Mouse (Mus musculus) ovary, postnatal 10 days (tissue): ENCODE data around the gene Trim15.
"Not testable (repeated sequence)": the region's sequence is repeated elsewhere in the genome, so short reads cannot be mapped to it uniquely, and the experiment has no call there.

Source experiments
- DNase-seq: peaks from one replicate; pipeline ENCODE4 v3.0.0; 2022; ENCODE audit warnings: low spot score

Trim15 gene

DNA sequence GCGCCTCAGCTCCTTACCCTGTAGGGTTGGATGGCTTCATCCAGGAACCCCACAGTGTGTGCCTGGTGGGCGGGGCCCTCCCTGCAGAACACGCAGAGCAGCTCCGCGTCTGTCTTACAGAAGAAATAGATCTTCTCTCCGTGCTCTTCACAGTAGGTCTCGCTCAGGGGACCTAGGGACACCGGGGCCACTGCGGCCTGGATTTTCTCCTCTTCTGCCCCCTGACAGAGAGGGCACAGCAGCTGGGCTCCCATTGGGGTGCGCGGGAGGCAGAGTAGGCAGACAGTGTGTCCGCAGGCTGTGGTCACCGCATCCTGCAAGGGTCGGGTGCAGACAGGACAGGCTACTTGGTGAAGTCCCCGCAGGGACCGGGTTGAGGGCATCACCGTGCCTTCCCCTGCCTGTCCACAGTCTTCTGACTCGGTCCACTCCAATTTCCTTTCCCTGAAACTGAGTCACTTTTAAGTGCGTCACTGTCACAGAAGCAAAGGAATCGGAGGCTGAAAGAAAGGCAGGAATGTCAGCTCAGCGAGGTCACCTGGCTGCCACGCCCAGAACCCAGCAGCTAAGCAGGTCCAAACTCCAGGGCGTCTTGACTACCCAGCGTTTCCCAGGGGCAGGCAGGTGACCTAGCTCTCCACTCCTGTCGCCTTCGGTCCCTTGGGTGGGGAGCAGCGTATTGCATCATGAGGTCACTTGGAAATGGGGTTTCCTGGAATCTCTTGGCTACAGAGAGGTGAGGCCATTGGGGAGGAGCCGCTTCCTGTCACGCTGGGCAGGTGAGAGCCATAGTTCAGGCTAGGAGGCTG lies at the start of gene Trim15:
TSS of gene Trim15 (minus strand) at position 492 of the 809 bp plus-strand sequence.
- DNase-seq = no peak

DNA sequence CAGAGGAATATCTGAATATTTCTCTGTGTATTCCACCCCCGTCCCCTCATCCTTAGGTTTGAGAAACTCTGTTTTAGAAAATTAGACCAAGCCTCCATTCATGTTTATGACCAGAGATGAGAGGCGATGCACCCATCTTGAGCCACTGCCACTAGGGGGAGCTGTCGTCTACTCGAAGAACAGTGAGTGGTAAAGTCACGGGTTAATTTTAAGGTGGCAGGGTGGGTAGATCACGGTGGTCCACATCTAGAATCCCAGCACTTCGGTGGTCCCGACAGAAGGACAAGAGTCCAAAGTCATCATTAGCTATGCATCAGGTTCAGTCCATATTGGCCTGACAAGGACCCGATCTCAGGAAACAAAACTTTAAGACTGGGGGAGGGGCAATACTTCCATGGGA lies 48.1 kb upstream of the Trim15 start:
- no peak for DNase-seq

DNA sequence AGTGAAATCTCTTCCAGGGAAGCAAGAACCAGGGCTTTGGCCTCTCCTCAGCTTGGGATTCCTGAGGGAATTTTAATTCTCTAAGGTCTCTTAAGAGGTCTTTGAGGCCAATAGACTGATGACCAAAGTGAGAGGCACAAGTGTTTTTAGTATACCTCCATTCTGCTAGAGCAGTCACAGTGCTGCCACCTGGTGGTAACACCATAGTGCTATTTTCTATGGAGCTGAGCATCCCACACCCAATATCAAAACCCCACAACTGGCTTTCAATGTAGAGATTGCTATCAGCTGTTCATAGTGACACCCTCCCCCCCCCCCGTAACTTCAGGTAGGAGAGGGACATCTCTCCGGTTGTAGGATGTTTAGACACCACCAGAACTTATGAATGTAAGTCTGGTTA lies 47.1 kb upstream of the Trim15 start:
- peak; percentile 37 for DNase-seq

DNA sequence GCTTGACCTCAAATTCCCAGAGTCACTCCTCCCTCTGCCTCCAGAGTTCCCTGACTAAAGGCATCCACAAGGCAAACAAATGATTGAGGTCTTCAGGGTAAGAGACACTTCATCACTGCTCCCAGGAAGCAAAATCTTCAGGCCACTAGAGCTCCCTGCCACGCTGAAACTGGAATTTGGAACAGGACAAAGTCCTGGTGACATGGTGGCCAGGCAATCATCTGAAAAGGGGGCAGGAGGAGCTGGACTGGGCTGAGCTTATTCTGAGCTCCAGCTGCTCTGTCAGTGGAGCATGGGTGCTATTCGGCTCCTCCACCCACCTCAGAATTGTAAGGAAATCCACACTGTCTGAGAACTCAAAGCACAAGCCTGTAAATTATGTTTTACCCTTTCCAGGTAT lies 45.0 kb upstream of the Trim15 start:
- DNase-seq = no peak

DNA sequence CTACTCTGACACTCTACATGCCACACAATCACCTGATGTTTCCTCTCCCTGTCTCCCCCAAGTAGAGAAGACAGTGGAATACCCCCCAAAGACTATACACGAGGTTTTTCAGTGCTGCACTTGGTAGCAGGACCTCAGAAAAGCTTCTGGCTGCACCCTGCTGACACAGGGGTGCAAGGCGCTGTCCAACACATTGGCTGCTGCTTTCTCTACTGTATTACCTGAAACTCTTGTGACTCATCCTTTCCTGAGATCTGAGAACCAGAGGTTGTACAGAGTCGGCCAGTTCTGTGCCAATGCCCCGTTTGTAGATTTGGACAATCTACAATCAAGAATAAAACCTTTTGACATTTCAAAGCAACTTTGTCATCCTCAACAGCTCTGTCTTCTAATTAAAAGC lies 42.8 kb upstream of the Trim15 start:
- DNase-seq = no peak

DNA sequence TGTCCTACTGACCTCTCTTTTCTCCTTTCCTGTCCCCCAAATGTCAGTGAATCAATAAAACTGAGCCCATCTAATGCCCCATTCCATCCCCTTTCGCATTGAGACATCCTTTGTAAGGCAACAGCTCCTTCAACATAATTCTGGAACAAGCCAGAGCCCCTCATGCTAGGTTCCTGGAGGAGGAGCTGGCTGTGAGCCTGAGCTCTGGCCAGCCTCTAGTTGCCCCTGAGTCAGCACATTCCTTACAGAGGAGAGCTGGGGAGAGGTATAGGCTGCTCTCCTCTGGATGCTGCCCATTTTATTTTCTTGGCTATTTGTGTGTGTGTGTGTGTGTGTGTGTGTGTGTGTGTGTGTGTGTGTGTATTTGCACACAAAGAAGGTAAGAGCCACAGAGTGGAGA lies 41.2 kb upstream of the Trim15 start:
- DNase-seq = no peak

DNA sequence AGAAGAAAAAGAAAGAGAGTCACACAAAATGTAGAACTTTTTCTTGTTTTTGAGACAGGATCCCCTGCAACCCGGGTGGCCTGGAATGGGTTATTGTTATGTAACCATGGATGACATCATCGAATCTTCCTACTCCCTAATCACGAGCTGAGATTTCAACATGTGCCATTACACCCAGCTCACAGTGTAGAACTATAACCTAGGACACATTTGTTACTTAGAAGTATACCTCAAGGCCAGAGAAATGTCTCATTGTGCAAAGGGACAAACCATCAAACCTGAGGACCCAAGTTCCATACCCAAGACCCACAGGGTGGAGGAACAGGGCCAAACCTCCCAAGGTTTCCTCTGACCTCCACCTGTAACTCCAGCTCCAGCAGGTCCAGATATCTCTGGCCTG lies 36.6 kb upstream of the Trim15 start:
- DNase-seq = no peak

DNA sequence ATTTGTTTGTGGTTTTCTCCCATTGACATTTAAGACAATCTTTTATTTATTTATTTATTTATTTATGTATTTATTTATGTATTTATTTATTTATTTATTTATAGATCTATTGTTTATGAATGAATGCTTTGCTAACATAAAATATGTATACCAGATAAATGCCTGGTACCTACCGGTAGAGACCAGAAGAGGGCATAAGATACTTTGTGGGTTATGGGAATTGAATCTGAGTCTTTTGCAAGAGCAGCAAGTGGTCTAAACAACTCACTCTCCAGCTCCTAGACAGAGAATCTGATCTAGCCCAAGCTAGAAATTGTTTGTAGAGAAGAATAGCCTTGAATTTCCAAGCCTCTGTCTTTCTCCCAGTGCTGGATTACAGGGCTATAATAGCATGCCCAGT lies 33.7 kb upstream of the Trim15 start:
- no peak for DNase-seq

DNA sequence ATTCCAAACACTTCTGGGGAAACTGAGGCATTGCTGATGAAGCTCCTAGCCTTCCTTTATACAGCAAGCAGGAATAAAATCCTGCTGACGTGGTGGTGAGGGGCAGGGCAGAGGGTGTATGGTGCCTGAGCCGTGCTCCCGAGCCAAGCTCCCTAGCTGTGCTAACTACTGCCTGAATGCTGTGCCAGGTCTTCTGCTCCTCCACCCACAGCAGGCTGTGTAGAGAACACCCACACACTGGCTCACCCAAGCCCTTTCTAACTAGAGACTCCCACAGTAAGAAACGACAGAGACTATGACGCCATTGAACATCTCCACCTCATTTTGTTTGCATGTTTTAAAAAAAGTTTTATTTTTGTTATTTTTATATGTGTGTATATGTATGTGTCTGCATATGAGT lies 33.0 kb upstream of the Trim15 start:
- no peak for DNase-seq

DNA sequence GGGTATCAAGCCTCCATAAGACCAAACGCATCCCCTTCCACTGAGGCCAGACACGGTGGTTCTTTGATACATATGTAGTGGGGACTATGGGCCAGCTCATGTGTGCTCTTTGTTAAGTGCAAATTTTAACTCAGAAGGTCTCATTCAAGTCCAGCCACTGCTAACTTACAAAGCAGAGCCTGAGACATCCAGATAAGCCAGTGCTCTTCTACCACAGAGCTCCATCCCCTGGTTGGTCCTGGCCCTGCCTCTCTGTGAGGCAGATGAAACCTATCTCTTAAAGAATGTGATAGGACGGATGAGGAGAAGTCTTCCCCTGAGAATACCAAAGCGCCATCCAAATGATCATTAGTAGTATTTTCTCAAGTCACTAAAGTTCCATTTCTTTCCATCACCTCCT lies 32.4 kb upstream of the Trim15 start:
- no peak for DNase-seq

DNA sequence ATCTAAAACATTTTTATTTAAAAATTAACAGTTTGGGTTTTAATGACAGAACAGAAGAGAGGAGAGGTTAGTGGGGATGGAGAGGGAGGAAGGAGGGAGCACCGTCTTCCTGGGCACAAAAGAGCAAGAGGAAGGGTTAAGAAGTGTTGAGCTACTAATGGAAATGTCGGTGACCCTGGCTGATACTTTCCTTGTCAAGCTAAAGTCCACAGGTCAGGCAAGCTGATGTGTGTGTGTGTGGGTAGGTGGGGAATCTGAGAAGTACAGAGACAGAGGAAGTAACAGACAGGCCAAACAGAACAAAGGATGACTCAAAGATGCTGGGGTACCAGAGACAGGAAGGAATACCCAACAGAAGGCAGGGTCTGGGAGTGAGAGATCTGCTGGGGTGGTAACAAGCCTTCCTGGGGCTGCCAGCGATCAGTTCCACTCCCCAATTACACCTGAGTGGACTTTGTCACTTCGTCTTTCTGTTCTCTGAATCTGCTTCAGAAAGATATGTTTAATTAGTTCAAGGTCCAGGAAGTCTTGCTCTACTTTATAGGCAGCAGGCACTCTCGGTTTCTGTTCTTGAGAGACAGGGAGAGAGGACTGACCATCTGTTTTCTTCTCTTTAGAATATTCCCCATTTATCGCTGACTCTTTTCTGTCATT lies 30.7 kb upstream of the Trim15 start, which contains the start of gene Trim31:
TSS of gene Trim31 (plus strand) at position 567 of the 654 bp plus-strand sequence.
- DNase-seq = no peak

DNA sequence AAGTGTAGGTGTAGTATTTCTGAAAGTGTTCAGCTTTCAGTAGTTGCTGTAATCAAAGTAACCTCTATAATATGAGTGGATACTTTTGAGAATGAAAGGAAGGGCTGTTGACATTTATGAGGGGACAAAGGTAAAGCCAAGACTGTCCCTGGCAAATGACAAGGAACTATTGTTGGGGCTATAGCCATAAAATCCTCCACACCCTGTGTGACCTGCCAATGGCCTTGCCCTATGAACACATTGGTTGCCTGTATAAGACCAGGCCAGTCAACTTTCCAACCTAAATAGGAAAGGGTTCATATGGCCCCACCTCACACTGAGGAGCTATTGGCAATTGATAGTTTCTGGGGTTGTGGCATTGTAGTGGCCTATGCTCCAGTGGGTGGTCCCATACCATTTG lies 30.1 kb upstream of the Trim15 start:
- DNase-seq = no peak

DNA sequence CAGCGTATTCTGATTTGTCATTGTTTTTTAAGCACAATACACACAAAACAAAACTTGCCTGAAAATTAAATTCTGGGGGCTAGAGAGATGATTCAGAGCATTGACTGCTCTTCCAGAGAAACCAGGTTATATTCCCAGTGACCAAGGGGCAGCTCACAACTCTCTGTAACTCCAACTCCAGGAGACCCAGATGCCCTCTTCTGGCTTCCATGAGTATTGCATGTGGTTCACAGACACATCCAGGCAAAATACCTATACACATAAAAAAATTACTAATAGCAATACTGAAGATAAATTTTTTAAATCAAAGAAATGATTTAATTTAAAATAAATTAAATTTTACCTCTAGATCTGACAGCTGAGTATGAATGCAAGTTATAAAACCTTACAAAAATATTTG lies 29.6 kb upstream of the Trim15 start:
- no peak for DNase-seq

DNA sequence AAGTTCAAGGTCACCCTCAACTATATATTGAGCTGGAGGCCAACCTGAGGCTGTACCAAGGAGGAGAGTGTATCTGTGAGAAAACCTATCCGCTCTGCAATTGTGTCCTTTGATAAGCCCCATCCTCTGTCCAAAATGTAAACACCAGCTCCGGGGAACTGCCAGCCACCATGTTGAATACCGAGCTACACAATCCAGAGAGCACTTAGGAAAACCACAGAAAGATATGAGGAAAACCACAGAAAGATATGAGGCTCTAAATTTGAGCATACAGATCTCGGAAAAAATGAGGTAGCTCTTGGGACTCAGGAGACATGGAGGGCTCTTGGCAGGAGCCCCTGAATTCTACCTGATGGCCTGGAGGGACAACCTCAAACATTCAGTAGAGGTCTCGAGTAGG lies 26.4 kb upstream of the Trim15 start:
- no peak for DNase-seq

DNA sequence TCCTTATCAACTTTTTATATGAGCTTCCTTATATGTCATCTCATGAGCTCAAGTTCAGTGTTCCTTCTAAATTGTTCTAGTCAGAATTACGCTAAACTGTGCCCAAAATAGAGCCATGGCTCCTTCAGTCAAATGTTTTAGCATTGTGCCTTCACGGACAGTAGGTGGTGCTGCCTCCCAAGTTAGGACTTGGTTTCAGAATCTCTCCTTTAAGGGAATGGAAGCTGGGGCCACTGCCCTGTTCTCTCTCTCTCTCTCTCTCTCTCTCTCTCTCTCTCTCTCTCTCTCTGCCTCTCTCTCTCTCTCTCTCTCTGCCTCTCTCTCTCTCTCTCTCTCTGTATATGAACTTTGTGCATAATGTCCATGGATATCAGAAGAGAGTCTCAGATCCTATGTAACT lies 25.4 kb upstream of the Trim15 start:
- DNase-seq = no peak

DNA sequence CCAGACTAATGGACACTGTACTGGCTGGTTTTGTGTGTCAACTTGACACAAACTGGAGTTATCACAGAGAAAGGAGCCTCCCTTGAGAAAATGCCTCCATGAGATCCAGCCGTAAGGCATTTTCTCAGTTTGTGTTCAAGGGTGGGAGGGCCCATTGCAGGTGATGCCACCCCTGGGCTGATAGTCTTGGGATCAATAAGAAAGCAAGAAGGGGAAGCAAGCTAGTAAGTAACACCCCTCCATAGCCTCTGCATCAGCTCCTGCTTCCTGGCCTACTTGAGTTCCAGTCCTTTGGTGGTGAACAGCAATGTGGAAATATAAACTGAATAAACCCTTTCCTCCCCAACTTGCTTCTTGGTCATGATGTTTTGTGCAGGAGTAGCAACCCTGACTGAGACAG lies 24.5 kb upstream of the Trim15 start:
- DNase-seq = not testable (repeated sequence)

DNA sequence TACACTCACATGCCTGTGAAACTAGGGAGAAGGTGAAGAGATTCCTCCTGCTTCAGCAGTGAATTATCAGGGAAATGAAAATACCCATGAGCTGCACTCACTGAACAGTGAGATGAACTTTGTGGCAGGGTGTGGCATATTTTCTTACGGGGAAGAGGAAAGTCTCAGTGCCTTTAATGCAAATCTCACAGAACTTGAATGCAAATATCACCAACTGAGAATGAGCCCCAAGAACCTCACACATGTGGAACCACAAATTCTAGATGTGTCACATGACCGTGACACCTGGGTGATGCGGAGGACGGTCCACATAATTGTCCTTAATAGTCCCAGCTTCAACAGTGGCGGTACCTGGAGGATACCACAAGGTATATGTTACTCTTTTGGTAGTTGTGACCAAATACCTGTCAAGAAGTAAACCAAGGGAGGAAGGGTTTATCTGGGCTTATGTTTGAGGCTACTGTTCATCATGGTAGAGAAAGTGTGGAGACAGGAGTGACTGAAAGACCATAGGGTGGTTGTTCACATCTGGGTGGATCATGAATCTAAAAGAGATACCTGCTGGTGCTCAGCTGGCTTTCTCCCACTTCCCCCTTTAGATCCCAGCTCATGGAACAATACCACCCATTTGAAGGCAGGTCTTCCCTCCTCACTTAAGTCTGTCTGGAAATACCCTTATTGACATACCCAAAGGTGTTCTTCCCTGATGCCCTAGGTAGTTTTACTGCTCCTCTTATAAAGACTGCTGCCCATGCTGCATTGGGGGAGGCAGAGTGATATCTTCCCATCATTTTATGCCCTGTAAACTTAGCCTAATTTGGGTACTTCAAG lies 23.3 kb upstream of the Trim15 start, which contains the start of gene Trim40:
TSS of gene Trim40 (minus strand) at position 51 of the 831 bp plus-strand sequence.
- no peak for DNase-seq

DNA sequence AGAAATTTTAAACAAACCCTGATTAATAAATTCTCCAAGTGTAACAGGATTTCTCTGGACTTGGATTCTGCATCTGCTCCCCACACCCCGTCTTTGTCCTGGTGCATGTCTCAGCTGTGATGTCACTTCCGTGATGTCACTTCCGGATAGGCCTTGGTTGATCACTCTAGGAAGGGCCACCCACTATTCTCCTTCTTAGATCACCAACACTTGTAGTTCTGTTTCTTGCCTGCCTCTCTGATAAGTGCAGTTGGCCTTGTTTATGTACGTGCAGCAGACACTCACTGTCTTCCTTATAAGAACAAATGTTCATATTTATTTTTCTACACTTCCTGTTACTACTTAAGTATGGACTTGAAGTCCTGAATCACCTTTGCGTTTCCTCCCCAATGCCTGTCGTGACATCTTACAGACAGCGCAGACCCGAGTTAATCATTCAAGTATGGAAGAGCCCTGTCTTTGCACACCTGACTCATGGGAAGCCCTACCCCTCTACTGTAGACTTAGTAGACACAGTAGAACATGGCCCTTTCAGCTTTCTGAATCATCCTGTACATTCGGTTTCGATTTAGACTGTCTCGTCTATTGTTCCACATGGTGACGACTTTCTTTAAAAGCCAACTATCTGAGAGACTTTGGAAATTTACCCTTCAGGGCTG lies 18.3 kb upstream of the Trim15 start:
- DNase-seq = no peak

DNA sequence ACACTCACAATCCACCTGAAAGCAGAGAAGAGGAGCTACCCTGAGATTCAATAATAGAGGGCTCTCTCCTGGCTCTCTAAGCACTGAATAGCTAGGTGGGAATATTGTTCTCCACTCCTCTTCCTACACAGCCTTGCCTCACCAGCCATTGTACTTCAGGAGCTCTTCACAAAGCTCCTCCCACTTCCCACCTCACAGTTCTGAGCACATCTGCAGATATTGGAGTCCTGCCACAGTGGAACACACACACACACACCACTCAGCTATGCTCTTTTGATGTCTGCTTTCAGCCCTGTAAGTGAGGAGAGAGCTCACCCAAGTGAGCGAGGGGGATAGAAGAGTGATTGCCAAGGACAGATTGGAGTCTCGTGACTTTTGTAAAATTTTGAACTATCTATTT lies 16.3 kb upstream of the Trim15 start:
- DNase-seq = no peak

DNA sequence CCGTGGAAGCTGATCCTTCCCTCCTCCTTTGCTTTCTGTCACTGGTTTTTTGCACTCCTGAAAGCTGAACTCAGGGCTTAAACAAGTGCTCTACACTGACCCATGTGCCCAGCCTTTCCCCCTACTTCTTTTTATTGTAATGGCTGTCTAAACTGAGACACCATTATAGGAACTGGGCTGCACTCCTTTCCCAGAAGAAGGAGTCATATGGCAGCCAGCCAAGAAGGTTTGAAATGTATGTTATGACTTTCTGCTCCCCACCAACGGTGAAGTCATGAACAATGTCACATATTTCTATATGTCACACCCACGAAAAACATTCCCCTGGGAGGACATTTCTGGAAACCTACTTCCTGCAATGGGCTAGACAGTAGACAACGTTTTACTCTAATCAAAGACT lies 7.6 kb upstream of the Trim15 start:
- no peak for DNase-seq

DNA sequence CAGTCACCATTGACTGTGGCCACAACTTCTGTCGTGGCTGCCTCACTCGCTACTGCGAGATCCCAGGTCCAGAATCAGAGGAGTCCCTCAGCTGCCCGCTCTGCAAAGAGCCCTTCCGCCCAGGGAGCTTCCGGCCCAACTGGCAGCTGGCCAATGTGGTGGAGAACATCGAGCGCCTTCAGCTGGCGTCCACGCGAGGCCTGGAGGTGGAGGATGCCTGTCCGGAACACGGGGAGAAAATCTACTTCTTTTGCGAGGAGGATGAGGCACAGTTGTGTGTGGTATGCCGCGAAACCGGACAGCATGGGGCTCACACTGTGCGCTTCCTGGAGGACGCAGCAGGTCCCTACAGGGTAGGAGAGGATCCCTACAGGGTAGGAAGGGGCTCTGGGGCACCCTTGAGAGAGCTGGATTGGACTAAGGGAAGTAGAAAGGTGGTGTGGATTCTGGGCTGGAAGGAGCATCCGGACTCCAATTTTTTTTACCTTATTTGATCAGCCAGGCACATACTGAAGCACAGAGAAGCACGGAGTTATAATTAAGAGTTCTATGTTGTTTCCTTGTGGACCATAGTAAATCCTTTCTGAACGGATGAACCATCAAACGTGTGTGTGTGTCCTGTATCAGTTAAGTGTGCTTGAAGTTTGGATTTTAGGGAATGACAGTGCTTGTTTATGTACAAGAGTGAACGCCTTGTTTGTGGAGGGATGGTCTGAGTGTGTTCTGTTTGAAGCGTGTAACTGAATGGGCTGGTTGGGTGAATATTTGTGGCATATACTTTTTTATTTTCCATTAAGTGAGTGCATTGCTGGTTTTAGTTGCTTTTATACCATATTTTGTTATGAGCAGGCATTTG lies 3.2 kb upstream of the Trim15 start:
- no peak for DNase-seq
